Mouse (Mus musculus): Measurements from ENCODE around the gene Gemin4. TPM values are rescaled to one million over a fixed set of nuclear protein-coding genes. Genes with fewer than 3 reads are reported as not detected.

Gene Gemin4
- total and polyA plus RNA-seq, 2 experiments, result 0.65 to 3.8 TPM

- DNase-seq (ENCODE audit: extremely low read depth, low read depth, low spot score), result no peak
- no peaks in the 10 kb centered on the region for H3K4me1 ChIP-seq (ENCODE audit: control insufficient read depth, insufficient read depth, low read length)
- H3K4me3 ChIP-seq (ENCODE audit: insufficient read depth, low read depth, low read length), result no peak overlapping the region
- WGBS, result 95% methylated on average over 4 of the region's 4 CpGs
- H3K79me2 ChIP-seq (ENCODE audit: control insufficient read depth, insufficient read depth, low read length), result no peaks in the 10 kb centered on the region
- H3K27ac ChIP-seq (replicated peaks; ENCODE audit: insufficient read depth, low read depth, low read length), result no peak overlapping the region
- H3K9ac ChIP-seq (ENCODE audit: low read depth, low read length), result no peak overlapping the region
- peaks cover 12% of the 10 kb centered on the region for H3K36me3 ChIP-seq (ENCODE audit: control insufficient read depth, insufficient read depth, low read length)
- TF ChIP-seq POLR2A (IDR thresholded peaks at IDR 0.05; ENCODE audit: extremely low read depth, insufficient read depth, low read length) (no peak), CTCF (IDR thresholded peaks at IDR 0.05; ENCODE audit: low read depth, low read length) (no peak)
- no peaks in the 10 kb centered on the region for H3K27me3 ChIP-seq (ENCODE audit: control insufficient read depth, insufficient read depth, low read length)
Measured at GRCm38 (mm10) chr11:76166657-76167056, 50.8 kb downstream of the Gemin4 start.

Other genes starting within 250 kb of the Gemin4 start
- gene 1700016K19Rik, start 217.8 kb downstream of the Gemin4 start, total RNA-seq (2014; rRNA removed), result not detected in 2 replicates
- 0.12 TPM in 1 of 2 replicates, not detected in the other for gene 1700016K19Rik, start 217.8 kb downstream of the Gemin4 start, polyA plus RNA-seq (2012; rRNA removed)
- 0.37 and 0.67 TPM in 2 replicates for gene Rflnb, start 189.9 kb downstream of the Gemin4 start, total RNA-seq (2014; rRNA removed)
- gene Rflnb, start 189.9 kb downstream of the Gemin4 start, polyA plus RNA-seq (2012; rRNA removed), result 0.44 and 0.69 TPM in 2 replicates
- 18.9 and 22.8 TPM in 2 replicates for gene Vps53, start 38.0 kb downstream of the Gemin4 start, total RNA-seq (2014; rRNA removed)
- gene Vps53, start 38.0 kb downstream of the Gemin4 start, polyA plus RNA-seq (2012; rRNA removed), result 19.3 and 22.4 TPM in 2 replicates
- 3.0 and 3.4 TPM in 2 replicates for gene Fam57a, start 38.0 kb downstream of the Gemin4 start, total RNA-seq (2014; rRNA removed)
- 3.5 and 5.3 TPM in 2 replicates for gene Fam57a, start 38.0 kb downstream of the Gemin4 start, polyA plus RNA-seq (2012; rRNA removed)
- gene Dbil5, start 56 bp downstream of the Gemin4 start, total RNA-seq (2014; rRNA removed), result 0.46 and 0.54 TPM in 2 replicates
- gene Dbil5, start 56 bp downstream of the Gemin4 start, polyA plus RNA-seq (2012; rRNA removed), result 0.19 and 0.46 TPM in 2 replicates
- 7.9 and 10.1 TPM in 2 replicates for gene Mrm3, start 26.1 kb upstream of the Gemin4 start, total RNA-seq (2014; rRNA removed)
- 7.1 and 7.8 TPM in 2 replicates for gene Mrm3, start 26.1 kb upstream of the Gemin4 start, polyA plus RNA-seq (2012; rRNA removed)
- gene Glod4, start 26.1 kb upstream of the Gemin4 start, total RNA-seq (2014; rRNA removed), result 45.0 and 56.1 TPM in 2 replicates
- gene Glod4, start 26.1 kb upstream of the Gemin4 start, polyA plus RNA-seq (2012; rRNA removed), result 9.3 and 9.8 TPM in 2 replicates
- gene Nxn, start 181.5 kb upstream of the Gemin4 start, total RNA-seq (2014; rRNA removed), result 1.0 and 2.2 TPM in 2 replicates
- gene Nxn, start 181.5 kb upstream of the Gemin4 start, polyA plus RNA-seq (2012; rRNA removed), result 1.3 and 1.6 TPM in 2 replicates
- 7.9 and 12.4 TPM in 2 replicates for gene Timm22, start 189.3 kb upstream of the Gemin4 start, total RNA-seq (2014; rRNA removed)
- gene Timm22, start 189.3 kb upstream of the Gemin4 start, polyA plus RNA-seq (2012; rRNA removed), result 6.0 and 7.5 TPM in 2 replicates